Mouse (Mus musculus) lung, postnatal 0 days (tissue): ENCODE measurements around the gene Aacs. TPM values are rescaled to one million over a fixed set of nuclear protein-coding genes. Genes with fewer than 3 reads are reported as not detected.

Experiments used
- ATAC-seq: fragments of 200-750 bp; cut with Nextera tagmentation; 2 replicates; pipeline ENCODE4 v1.8.0; 2017; ENCODE audit warnings: moderate library complexity
- DNase-seq: peaks from one replicate; pipeline ENCODE4 v3.0.0-alpha.2; 2016; ENCODE audit warnings: low spot score
- H3K27ac ChIP-seq: fragments of 300-500 bp; sonication (generic); 2 replicates; pipeline ENCODE4 v1.5.1; 2014; ENCODE audit warnings: antibody characterized with exemption, mild to moderate bottlenecking, low read length, mixed read lengths
- H3K27me3 ChIP-seq: fragments of 300-500 bp; sonication (generic); replicated peaks from 2 replicates; pipeline ENCODE4 v1.6.1; 2014; ENCODE audit warnings: low read length, mixed read lengths; ENCODE audit not compliant: insufficient read depth
- H3K36me3 ChIP-seq: fragments of 300-500 bp; sonication (generic); 2 replicates; pipeline ENCODE4 v1.6.1; 2014; ENCODE audit warnings: low read length, mixed read lengths; ENCODE audit not compliant: insufficient read depth
- H3K4me1 ChIP-seq: fragments of 300-500 bp; sonication (generic); 2 replicates; pipeline ENCODE4 v1.6.1; 2014; ENCODE audit warnings: antibody characterized with exemption, low read depth, low read length, mixed read lengths; ENCODE audit not compliant: insufficient read depth
- H3K4me2 ChIP-seq: fragments of 300-500 bp; sonication (generic); replicated peaks from 2 replicates; pipeline ENCODE4 v1.6.1; 2014; ENCODE audit warnings: low read depth, mild to moderate bottlenecking, low read length, moderate library complexity, mixed read lengths
- H3K4me3 ChIP-seq: fragments of 300-500 bp; sonication (generic); 2 replicates; pipeline ENCODE4 v1.5.1; 2014; ENCODE audit warnings: low read depth, low read length
- H3K9ac ChIP-seq: fragments of 300-500 bp; sonication (generic); replicated peaks from 2 replicates; pipeline ENCODE4 v1.6.1; 2014; ENCODE audit warnings: low read depth, mild to moderate bottlenecking
- H3K9me3 ChIP-seq: fragments of 300-500 bp; sonication (generic); 2 replicates; pipeline ENCODE4 v1.6.1; 2016; ENCODE audit warnings: low read length, mixed read lengths
- CTCF ChIP-seq: IDR thresholded peaks from 2 replicates; pipeline ENCODE4 v1.5.1; 2016; ENCODE audit warnings: antibody characterized with exemption, mild to moderate bottlenecking
- EP300 ChIP-seq: IDR thresholded peaks from 2 replicates; pipeline ENCODE4 v1.6.1; 2016; ENCODE audit warnings: antibody characterized with exemption, mild to moderate bottlenecking, control low read depth
- WGBS: fragments of 180-500 bp; shearing (Covaris S2); extraction: QIAGEN DNeasy Blood & Tissue Kit; methylation state at CpG from one replicate; pipeline ENCODE4 v1.1.7; 2014; 5-methylcytosine and 5-hydroxymethylcytosine counted together
- polyA plus RNA-seq: library from polyadenylated mRNA; unstranded; fragments of >200 nt; fragmentation: Nextera tagmentation; extraction: Ambion mirVana; gene quantifications from 2 replicates; pipeline ENCODE4 v1.2.1, GENCODE M21; 2015

Aacs gene
- polyA plus RNA-seq, 1 experiment from 2014 or later = 20.0 TPM

DNA sequence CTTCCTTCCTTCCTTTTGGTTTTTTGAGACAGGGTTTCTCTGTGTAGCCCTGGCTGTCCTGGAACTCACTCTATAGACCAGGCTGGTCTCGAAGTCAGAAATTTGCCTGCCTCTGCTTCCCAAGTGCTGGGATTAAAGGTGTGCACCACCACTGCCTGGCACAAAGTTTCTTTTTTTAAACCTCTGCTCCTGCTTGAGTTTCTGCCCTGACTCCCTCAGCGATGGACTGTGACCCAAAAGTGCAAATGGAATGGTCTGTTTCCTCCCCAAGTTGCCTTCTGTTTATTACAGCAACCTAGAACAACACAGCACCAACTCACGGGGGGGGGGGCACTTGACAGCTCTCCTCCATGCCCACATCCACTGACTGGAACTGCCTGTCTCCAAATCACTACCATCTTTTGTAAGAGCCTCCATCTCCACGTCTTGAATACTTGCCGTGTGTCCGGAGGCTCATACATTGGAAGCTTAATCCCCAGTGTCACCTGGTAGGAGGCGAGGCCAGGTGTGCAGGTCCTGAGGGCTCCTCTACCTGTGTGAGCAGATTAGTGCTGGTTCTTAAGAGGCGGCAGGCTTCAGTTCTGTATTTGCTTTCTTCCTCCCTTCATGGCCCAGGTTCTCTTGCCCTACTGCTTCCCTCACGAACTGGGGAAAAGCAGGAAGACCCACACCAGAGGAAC lies 2.7 kb upstream of the Aacs start:
- ATAC-seq (no peak), DNase-seq (no peak)
- TF ChIP-seq CTCF = no peak
- TF ChIP-seq EP300 = no peak
- Histone ChIP-seq H3K4me3 (no peak overlapping the region), H3K9ac (no peak overlapping the region), H3K9me3 (no peaks in the 10 kb centered on the region), H3K4me1 (peaks cover 12% of the 10 kb centered on the region; the same call in 1 of the 2 replicates), H3K4me2 (no peak overlapping the region), H3K27ac (no peak overlapping the region), H3K36me3 (no peaks in the 10 kb centered on the region), H3K27me3 (no peaks in the 10 kb centered on the region)
- WGBS = 65% methylated on average over 9 of the region's 9 CpGs

DNA sequence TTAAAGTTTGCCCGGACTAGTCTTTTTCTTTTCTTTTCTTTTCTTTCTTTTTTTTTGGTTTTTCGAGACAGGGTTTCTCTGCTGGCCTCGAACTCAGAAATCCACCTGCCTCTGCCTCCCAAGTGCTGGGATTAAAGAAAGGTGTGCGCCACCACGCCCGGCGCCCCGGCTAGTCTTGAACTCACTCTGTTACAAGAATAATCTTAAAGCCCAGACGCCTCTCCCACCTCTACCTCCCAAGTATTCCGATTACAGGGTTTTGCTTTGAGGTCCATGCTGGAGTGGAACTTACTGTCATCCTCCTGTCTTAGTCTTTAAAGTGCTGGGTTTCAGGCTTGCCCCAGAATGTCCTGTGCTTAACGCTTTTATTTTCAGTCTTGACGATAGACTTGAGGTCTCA lies 584 bp upstream of the Aacs start:
- no peak overlapping the region for H3K27ac ChIP-seq
- H3K4me2 ChIP-seq = peak overlapping the region; percentile 97
- H3K36me3 ChIP-seq = no peaks in the 10 kb centered on the region
- no peak overlapping the region for H3K9ac ChIP-seq
- H3K27me3 ChIP-seq = no peaks in the 10 kb centered on the region
- peak overlapping the region; percentile 70 for H3K4me3 ChIP-seq
- TF ChIP-seq CTCF (no peak), EP300 (no peak)
- H3K4me1 ChIP-seq = peaks cover 12% of the 10 kb centered on the region; the same call in 1 of the 2 replicates
- DNase-seq = no peak
- 58% methylated on average over 12 of the region's 12 CpGs for WGBS
- ATAC-seq = no peak
- no peaks in the 10 kb centered on the region for H3K9me3 ChIP-seq

DNA sequence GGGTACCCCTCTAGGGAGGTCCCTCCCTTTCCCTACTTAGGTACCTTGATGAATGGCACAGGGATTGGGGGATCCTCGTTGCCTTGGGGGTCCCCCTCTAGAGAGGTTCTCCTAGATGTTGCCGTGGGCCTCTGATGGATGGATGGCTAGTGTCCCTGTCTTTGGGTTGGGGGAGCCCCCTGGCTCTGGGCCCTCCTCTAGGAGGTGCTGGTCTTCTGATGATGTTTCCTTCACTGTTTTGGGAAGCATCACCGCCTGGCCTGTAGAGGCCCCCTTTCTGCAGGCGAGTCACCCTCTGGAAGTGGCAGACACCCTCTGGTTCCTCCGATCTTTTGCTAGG lies 642 bp downstream of the Aacs start:
- Histone ChIP-seq H3K9me3 (no peaks in the 10 kb centered on the region), H3K4me3 (peak overlapping the region; percentile 70), H3K36me3 (no peaks in the 10 kb centered on the region), H3K27ac (no peak overlapping the region), H3K4me2 (peak overlapping the region; percentile 97), H3K9ac (peak overlapping the region; percentile 48), H3K4me1 (peaks cover 12% of the 10 kb centered on the region; the same call in 1 of the 2 replicates), H3K27me3 (no peaks in the 10 kb centered on the region)
- DNase-seq (peak; percentile 18), ATAC-seq (no peak; the same call in 1 of the 2 replicates)
- TF ChIP-seq CTCF = peak; percentile 29; the same call in 1 of the 2 replicates
- no peak for TF ChIP-seq EP300
- WGBS = 9% methylated on average over 5 of the region's 5 CpGs

DNA sequence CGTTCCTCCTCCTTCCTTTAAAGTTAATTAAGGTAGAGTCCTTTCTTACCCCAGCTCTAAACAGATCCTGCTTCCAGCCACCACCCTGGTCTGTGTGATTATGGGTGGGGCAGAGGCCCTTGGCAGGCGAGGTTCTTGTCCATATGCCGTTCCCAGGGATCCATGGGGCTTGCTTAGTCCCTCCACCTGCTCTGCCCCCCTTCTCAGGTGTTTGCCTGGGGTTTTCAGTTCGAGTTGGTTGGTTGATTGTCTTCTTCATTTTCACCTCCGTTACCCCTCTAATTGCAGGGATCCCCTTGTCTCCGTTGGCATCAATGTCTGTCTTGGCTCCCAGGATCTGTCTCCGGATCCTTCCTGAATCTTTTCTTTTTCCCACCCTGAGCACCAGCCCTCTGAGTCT lies 1.2 kb downstream of the Aacs start:
- Histone ChIP-seq H3K9me3 (no peaks in the 10 kb centered on the region), H3K4me1 (peaks cover 12% of the 10 kb centered on the region; the same call in 1 of the 2 replicates), H3K9ac (no peak overlapping the region), H3K36me3 (no peaks in the 10 kb centered on the region), H3K4me2 (peak overlapping the region; percentile 97; the same call in 1 of the 2 replicates), H3K4me3 (peak overlapping the region; percentile 70; the same call in 1 of the 2 replicates), H3K27ac (no peak overlapping the region), H3K27me3 (no peaks in the 10 kb centered on the region)
- no peak for ATAC-seq
- 48% methylated on average over 7 of the region's 7 CpGs for WGBS
- DNase-seq = no peak
- TF ChIP-seq EP300 (no peak), CTCF (no peak)

DNA sequence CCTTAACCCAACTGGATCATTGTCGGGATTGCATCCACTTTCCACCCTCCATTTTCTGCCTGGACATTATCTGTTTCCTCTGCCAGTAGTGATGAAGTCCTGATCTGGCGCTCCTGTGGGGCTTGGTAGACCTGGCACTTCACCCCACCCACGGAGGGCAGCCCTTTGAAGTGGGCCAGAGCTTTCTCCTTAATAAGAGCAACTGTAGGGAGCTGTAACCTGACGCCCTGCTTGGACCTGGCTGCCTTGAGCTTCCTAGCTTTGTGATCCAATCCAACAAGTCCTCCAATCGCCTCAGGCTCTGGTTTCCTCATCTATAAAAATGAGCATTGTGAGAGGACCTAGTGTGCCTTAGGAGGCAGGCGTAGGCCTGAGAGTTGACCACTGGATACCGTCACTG lies 1.9 kb downstream of the Aacs start:
- Histone ChIP-seq H3K4me3 (no peak overlapping the region), H3K9me3 (no peaks in the 10 kb centered on the region), H3K4me1 (peaks cover 12% of the 10 kb centered on the region; the same call in 1 of the 2 replicates), H3K27ac (no peak overlapping the region), H3K36me3 (no peaks in the 10 kb centered on the region), H3K9ac (no peak overlapping the region), H3K4me2 (no peak overlapping the region), H3K27me3 (no peaks in the 10 kb centered on the region)
- ATAC-seq = no peak
- DNase-seq = no peak
- TF ChIP-seq EP300 = no peak
- no peak for TF ChIP-seq CTCF
- 70% methylated on average over 7 of the region's 7 CpGs for WGBS

DNA sequence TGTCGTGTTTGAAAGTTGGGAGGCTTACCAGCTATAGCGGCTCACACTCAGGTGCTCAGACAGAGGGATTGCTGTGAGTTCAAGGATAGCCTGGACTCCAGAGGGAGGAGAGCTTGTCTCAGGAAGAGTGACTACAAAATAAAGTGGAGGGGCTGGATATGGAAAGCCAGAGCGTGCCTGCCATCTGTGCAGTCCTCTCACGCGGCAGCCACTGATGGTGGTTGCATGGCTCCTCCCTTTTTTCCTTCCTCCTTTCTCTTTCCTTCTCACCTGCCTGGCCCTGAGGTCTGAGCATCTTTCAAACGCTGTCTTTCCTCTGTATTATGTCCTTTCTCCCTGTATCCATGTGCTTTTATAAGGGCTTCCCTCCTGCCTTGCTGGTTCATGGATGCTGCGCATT lies 2.4 kb downstream of the Aacs start:
- no peak overlapping the region for H3K4me3 ChIP-seq
- WGBS = 78% methylated on average over 7 of the region's 7 CpGs
- no peaks in the 10 kb centered on the region for H3K9me3 ChIP-seq
- no peaks in the 10 kb centered on the region for H3K36me3 ChIP-seq
- ATAC-seq = no peak
- TF ChIP-seq CTCF = no peak
- no peak for TF ChIP-seq EP300
- no peak overlapping the region for H3K4me2 ChIP-seq
- no peak for DNase-seq
- no peak overlapping the region for H3K9ac ChIP-seq
- H3K4me1 ChIP-seq = peaks cover 12% of the 10 kb centered on the region; the same call in 1 of the 2 replicates
- no peak overlapping the region for H3K27ac ChIP-seq
- H3K27me3 ChIP-seq = no peaks in the 10 kb centered on the region
